9 mouse cellular contexts compared by ENCODE assay signal in the genomic region with DNA sequence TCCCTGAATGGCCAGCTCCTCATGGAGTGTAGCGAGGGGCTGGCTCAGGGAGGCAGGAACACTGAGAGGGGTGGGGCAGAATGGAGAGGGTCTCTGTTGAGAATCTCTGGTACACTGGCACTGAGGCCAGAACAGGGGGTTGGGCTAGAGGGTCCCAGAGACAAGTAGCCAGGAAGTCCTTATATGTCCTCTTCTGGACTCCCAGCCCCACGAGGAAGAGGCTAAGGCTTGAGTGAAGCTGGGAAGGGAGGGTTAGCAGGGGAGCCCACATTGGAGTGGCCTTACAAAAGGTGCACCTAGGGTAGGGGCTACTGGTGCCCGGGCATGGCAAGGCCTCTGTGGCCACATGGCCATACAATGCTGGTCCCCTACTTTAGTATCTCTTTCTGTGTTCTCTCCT. TPM values are rescaled to one million over a fixed set of nuclear protein-coding genes. Genes with fewer than 3 reads are reported as not detected.
A peak's percentile ranks its signal among the peaks of the same experiment; 100 is the strongest.
DNase-seq lines count a peak whose midpoint lies in the region; ATAC-seq and TF ChIP-seq lines count a peak whose summit lies in the region.
"Had no signal": no experiment of that assay in that cellular context is flagged by ENCODE, and none has a peak within 500 bp of the region (broad histone marks: within the 10 kb centered on the region; RNA-seq: fewer than 3 reads in every experiment).

No protein-coding gene starts in this region.

- H3K4me3 ChIP-seq in heart, embryonic 15.5 days, result peak overlapping the region; percentile 86
- peak overlapping the region; percentile 91 for H3K4me3 ChIP-seq in forebrain, embryonic 10.5 days
- peak overlapping the region; percentile 52 for H3K4me3 ChIP-seq in hindbrain, embryonic 14.5 days (replicated peaks; ENCODE audit: low read length)
- H3K4me3 ChIP-seq in midbrain, embryonic 15.5 days, result peak overlapping the region; percentile 84
- H3K4me3 ChIP-seq in thymus, adult 2 months (ENCODE audit: control insufficient read depth, insufficient read depth, low read length), result no peak overlapping the region
- H3K4me3 ChIP-seq: liver, embryonic 13.5 days had no signal

- intact Hi-C loops in heart, postnatal 14 days (cut with DNase I), result loop anchor here (5.0 kb wide), 1 partner anchor 35 kb away; the partner anchor contains the start of gene Dnlz

- no peaks in the 10 kb centered on the region for H3K27me3 ChIP-seq in heart, embryonic 15.5 days
- no peaks in the 10 kb centered on the region for H3K27me3 ChIP-seq in forebrain, embryonic 10.5 days (ENCODE audit: poor library complexity, severe bottlenecking)
- H3K27me3 ChIP-seq in hindbrain, embryonic 14.5 days (ENCODE audit: control insufficient read depth, insufficient read depth, low read length), result no peaks in the 10 kb centered on the region
- H3K27me3 ChIP-seq in midbrain, embryonic 15.5 days (replicated peaks), result no peaks in the 10 kb centered on the region
- H3K27me3 ChIP-seq in thymus, adult 2 months (ENCODE audit: control insufficient read depth, insufficient read depth, low read length), result no peaks in the 10 kb centered on the region

- 48% methylated on average over 3 of the region's 3 CpGs for WGBS in heart, embryonic 15.5 days
- WGBS in forebrain, embryonic 10.5 days, result 78% methylated on average over 3 of the region's 3 CpGs
- 67% methylated on average over 3 of the region's 3 CpGs for WGBS in hindbrain, embryonic 14.5 days
- WGBS in midbrain, embryonic 15.5 days, result 73% methylated on average over 3 of the region's 3 CpGs
- WGBS in thymus, adult 2 months, result 87% methylated on average over 3 of the region's 3 CpGs

- no peaks in the 10 kb centered on the region for H3K9me3 ChIP-seq in heart, embryonic 15.5 days (replicated peaks)
- H3K9me3 ChIP-seq in forebrain, embryonic 10.5 days, result no peaks in the 10 kb centered on the region
- no peaks in the 10 kb centered on the region for H3K9me3 ChIP-seq in hindbrain, embryonic 14.5 days (ENCODE audit: control insufficient read depth, low read length)
- no peaks in the 10 kb centered on the region for H3K9me3 ChIP-seq in midbrain, embryonic 15.5 days
- H3K9me3 ChIP-seq: liver, embryonic 13.5 days had no signal

- H3K36me3 ChIP-seq in heart, embryonic 15.5 days, result no peaks in the 10 kb centered on the region
- peaks cover 55% of the 10 kb centered on the region for H3K36me3 ChIP-seq in forebrain, embryonic 10.5 days (replicated peaks)
- peaks cover 3% of the 10 kb centered on the region for H3K36me3 ChIP-seq in hindbrain, embryonic 14.5 days (replicated peaks; ENCODE audit: control insufficient read depth, insufficient read depth)
- H3K36me3 ChIP-seq in midbrain, embryonic 15.5 days (replicated peaks), result 0 out of 2 replicates have a peak, but pooled peaks cover 2% of the 10 kb centered on the region
- H3K36me3 ChIP-seq in thymus, adult 2 months (ENCODE audit: control insufficient read depth, insufficient read depth, low read length), result no peaks in the 10 kb centered on the region
- H3K36me3 ChIP-seq: liver, embryonic 13.5 days had no signal

- H3K27ac ChIP-seq in heart, embryonic 15.5 days, result peak overlapping the region; percentile 96
- 0 out of 2 replicates have a peak overlapping the region, but pooled peaks have one; percentile 98 for H3K27ac ChIP-seq in forebrain, embryonic 10.5 days
- H3K27ac ChIP-seq in hindbrain, embryonic 14.5 days, result no peak overlapping the region
- H3K27ac ChIP-seq in midbrain, embryonic 15.5 days, result no peak overlapping the region
- H3K27ac ChIP-seq in thymus, adult 2 months (ENCODE audit: control insufficient read depth, insufficient read depth, low read length), result no peak overlapping the region
- H3K27ac ChIP-seq: liver, embryonic 13.5 days had no signal

- no peak for DNase-seq in heart, postnatal 14 days
- no peak for DNase-seq in forebrain, embryonic 10.5 days (ENCODE audit: extremely low spot score, low spot score)
- DNase-seq in hindbrain, embryonic 14.5 days (ENCODE audit: low spot score), result no peak
- no peak for DNase-seq in adrenal gland, postnatal 10 days
- no peak for DNase-seq in thymus, adult 2 months
- DNase-seq in retina, postnatal 1 day, result no peak
- DNase-seq: liver, embryonic 13.5 days had no signal

- no peak for TF ChIP-seq CTCF in thymus, adult 2 months (IDR thresholded peaks at IDR 0.05; ENCODE audit: borderline replicate concordance, control insufficient read depth, extremely low read depth, insufficient read depth, low read length, poor library complexity)

- no peak for ATAC-seq in heart, embryonic 15.5 days (replicated peaks; ENCODE audit: insufficient number of reproducible peaks, insufficient read depth, low FRiP score, low read depth)
- no peak for ATAC-seq in hindbrain, embryonic 14.5 days (ENCODE audit: low FRiP score)
- ATAC-seq in midbrain, embryonic 15.5 days (replicated peaks), result no peak

- H3K4me2 ChIP-seq in heart, embryonic 15.5 days, result peak overlapping the region; percentile 78
- H3K4me2 ChIP-seq in hindbrain, embryonic 14.5 days (replicated peaks), result peak overlapping the region; percentile 99
- peak overlapping the region; percentile 72 for H3K4me2 ChIP-seq in midbrain, embryonic 15.5 days

- no peak for TF ChIP-seq POLR2A in thymus, adult 2 months (IDR thresholded peaks at IDR 0.05; ENCODE audit: control insufficient read depth, extremely low read depth, insufficient read depth, low read length, poor library complexity)

- H3K9ac ChIP-seq in heart, embryonic 15.5 days, result peak overlapping the region; percentile 96; the same call in 1 of the 2 replicates
- H3K9ac ChIP-seq in hindbrain, embryonic 14.5 days, result peak overlapping the region; percentile 81
- peak overlapping the region; percentile 94 for H3K9ac ChIP-seq in midbrain, embryonic 15.5 days
- H3K9ac ChIP-seq: liver, embryonic 13.5 days had no signal

- peaks cover 76% of the 10 kb centered on the region for H3K4me1 ChIP-seq in heart, embryonic 15.5 days (replicated peaks)
- peaks cover 69% of the 10 kb centered on the region for H3K4me1 ChIP-seq in forebrain, embryonic 10.5 days
- peaks cover 59% of the 10 kb centered on the region for H3K4me1 ChIP-seq in hindbrain, embryonic 14.5 days (replicated peaks; ENCODE audit: control insufficient read depth, insufficient read depth, low read length)
- peaks cover 63% of the 10 kb centered on the region for H3K4me1 ChIP-seq in midbrain, embryonic 15.5 days
- peaks cover 39% of the 10 kb centered on the region for H3K4me1 ChIP-seq in thymus, adult 2 months (replicated peaks; ENCODE audit: control insufficient read depth, insufficient read depth, low read length)

RNA-seq across cellular contexts. Expression of gene Gpsm1, which starts 2.1 kb away (rescaled TPM):
- polyA plus RNA-seq in heart, embryonic 15.5 days (2015; fragmentation: Nextera tagmentation; extraction: Ambion mirVana), result 64.4 and 71.6 TPM in 2 replicates
- total RNA-seq in heart, postnatal 14 days (2021), result 100 to 1,000 TPM; 200 to 237 TPM
- polyA plus RNA-seq in forebrain, embryonic 10.5 days (2016; fragmentation: Nextera tagmentation; extraction: Ambion mirVana), result 77.9 and 78.0 TPM in 2 replicates
- 96.7 and 101 TPM in 2 replicates for polyA plus RNA-seq in hindbrain, embryonic 14.5 days (2014; fragmentation: Nextera tagmentation; extraction: Ambion mirVana)
- polyA plus RNA-seq in midbrain, embryonic 15.5 days (2015; fragmentation: Nextera tagmentation; extraction: Ambion mirVana), result 211 and 216 TPM in 2 replicates
- total RNA-seq in adrenal gland, postnatal 10 days (2021), result 10 to 100 TPM; 15.7 to 19.3 TPM
- polyA plus RNA-seq in thymus, adult 2 months (2012; rRNA removed), result 39.7 and 57.7 TPM in 2 replicates

RNA-seq across cellular contexts. Expression of gene Ccdc187, which starts 23.0 kb away (rescaled TPM):
- 0.08 and 0.15 TPM in 2 replicates for polyA plus RNA-seq in heart, embryonic 15.5 days (2015; fragmentation: Nextera tagmentation; extraction: Ambion mirVana)
- under 1 TPM; 0.10 to 0.17 TPM for total RNA-seq in heart, postnatal 14 days (2021)
- 0.05 and 0.07 TPM in 2 replicates for polyA plus RNA-seq in forebrain, embryonic 10.5 days (2016; fragmentation: Nextera tagmentation; extraction: Ambion mirVana)
- polyA plus RNA-seq in hindbrain, embryonic 14.5 days (2014; fragmentation: Nextera tagmentation; extraction: Ambion mirVana), result 0.25 and 0.29 TPM in 2 replicates
- 0.18 and 0.25 TPM in 2 replicates for polyA plus RNA-seq in midbrain, embryonic 15.5 days (2015; fragmentation: Nextera tagmentation; extraction: Ambion mirVana)
- total RNA-seq in adrenal gland, postnatal 10 days (2021), result 1 to 10 TPM in 1 of 2 experiments, under 1 TPM in 1; 0.81 to 1.5 TPM
- polyA plus RNA-seq in thymus, adult 2 months (2012; rRNA removed), result 0.19 and 0.23 TPM in 2 replicates

RNA-seq across cellular contexts. Expression of gene Dnlz, which starts 34.5 kb away (rescaled TPM):
- polyA plus RNA-seq in heart, embryonic 15.5 days (2015; fragmentation: Nextera tagmentation; extraction: Ambion mirVana), result 22.1 and 27.9 TPM in 2 replicates
- 10 to 100 TPM; 15.5 to 16.3 TPM for total RNA-seq in heart, postnatal 14 days (2021)
- 33.8 and 37.2 TPM in 2 replicates for polyA plus RNA-seq in forebrain, embryonic 10.5 days (2016; fragmentation: Nextera tagmentation; extraction: Ambion mirVana)
- 27.7 and 28.3 TPM in 2 replicates for polyA plus RNA-seq in hindbrain, embryonic 14.5 days (2014; fragmentation: Nextera tagmentation; extraction: Ambion mirVana)
- 27.6 and 29.8 TPM in 2 replicates for polyA plus RNA-seq in midbrain, embryonic 15.5 days (2015; fragmentation: Nextera tagmentation; extraction: Ambion mirVana)
- total RNA-seq in adrenal gland, postnatal 10 days (2021), result 10 to 100 TPM; 18.5 to 20.2 TPM
- 31.5 and 32.0 TPM in 2 replicates for polyA plus RNA-seq in thymus, adult 2 months (2012; rRNA removed)

RNA-seq across cellular contexts. Expression of gene Card9, which starts 43.3 kb away (rescaled TPM):
- polyA plus RNA-seq in heart, embryonic 15.5 days (2015; fragmentation: Nextera tagmentation; extraction: Ambion mirVana), result 0.60 and 1.7 TPM in 2 replicates
- total RNA-seq in heart, postnatal 14 days (2021), result 1 to 10 TPM; 1.3 to 1.5 TPM
- polyA plus RNA-seq in forebrain, embryonic 10.5 days (2016; fragmentation: Nextera tagmentation; extraction: Ambion mirVana), result 1.00 and 1.2 TPM in 2 replicates
- polyA plus RNA-seq in hindbrain, embryonic 14.5 days (2014; fragmentation: Nextera tagmentation; extraction: Ambion mirVana), result 1.9 and 2.1 TPM in 2 replicates
- polyA plus RNA-seq in midbrain, embryonic 15.5 days (2015; fragmentation: Nextera tagmentation; extraction: Ambion mirVana), result 1.6 and 2.9 TPM in 2 replicates
- 1 to 10 TPM; 1.5 to 2.2 TPM for total RNA-seq in adrenal gland, postnatal 10 days (2021)
- 39.1 and 51.0 TPM in 2 replicates for polyA plus RNA-seq in thymus, adult 2 months (2012; rRNA removed)

Comparison
In these comparisons a context has a peak if more than half of its experiments do, and no peak if none do; other contexts are left out.
1. H3K27ac ChIP-seq: peak in heart, embryonic 15.5 days (single experiment) and forebrain, embryonic 10.5 days (single experiment); none in hindbrain, embryonic 14.5 days (single experiment), midbrain, embryonic 15.5 days (single experiment) and thymus, adult 2 months (single experiment).
2. Peak in every context shown above with its lines, with median percentiles within 50 percentile points of each other: H3K4me2 ChIP-seq and H3K9ac ChIP-seq.